Mouse (Mus musculus): ENCODE measurements around the gene Syn3. TPM values are rescaled to one million over a fixed set of nuclear protein-coding genes. Genes with fewer than 3 reads are reported as not detected.
A peak's percentile ranks its signal among the peaks of the same experiment; 100 is the strongest.

Syn3 gene
- total RNA-seq, 1 experiment from 2014 or later = 0.37 TPM

- no peak for ATAC-seq (replicated peaks; ENCODE audit: low read depth, poor library complexity, severe bottlenecking)
Observed at GRCm38 (mm10) chr10:86321194-86321593, 177.5 kb downstream of the Syn3 start.

- ATAC-seq (replicated peaks; ENCODE audit: low read depth, poor library complexity, severe bottlenecking) = no peak
Observed at GRCm38 (mm10) chr10:86320204-86320603, 178.5 kb downstream of the Syn3 start.

DNA sequence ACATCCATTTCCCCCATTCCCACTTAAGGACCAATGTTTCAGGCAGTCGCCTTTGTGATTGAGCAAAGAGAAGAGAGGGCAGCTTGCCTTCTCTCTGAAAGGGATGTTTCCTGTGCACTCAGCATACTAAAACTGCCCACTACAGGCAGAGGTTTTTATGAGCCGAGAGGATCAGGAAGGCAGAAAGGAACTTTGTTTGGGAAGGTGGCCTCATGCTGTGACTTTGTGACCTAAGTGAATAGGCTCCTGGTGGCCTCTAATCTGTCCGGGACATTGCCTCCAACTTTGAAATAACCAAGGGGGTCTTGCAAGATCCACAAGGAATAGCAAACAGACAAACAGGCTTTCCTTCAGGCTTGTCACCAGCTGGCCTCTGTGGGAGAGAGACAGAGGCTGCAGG is 179.2 kb downstream of the Syn3 start:
- no peak for ATAC-seq (replicated peaks; ENCODE audit: low read depth, poor library complexity, severe bottlenecking)

DNA sequence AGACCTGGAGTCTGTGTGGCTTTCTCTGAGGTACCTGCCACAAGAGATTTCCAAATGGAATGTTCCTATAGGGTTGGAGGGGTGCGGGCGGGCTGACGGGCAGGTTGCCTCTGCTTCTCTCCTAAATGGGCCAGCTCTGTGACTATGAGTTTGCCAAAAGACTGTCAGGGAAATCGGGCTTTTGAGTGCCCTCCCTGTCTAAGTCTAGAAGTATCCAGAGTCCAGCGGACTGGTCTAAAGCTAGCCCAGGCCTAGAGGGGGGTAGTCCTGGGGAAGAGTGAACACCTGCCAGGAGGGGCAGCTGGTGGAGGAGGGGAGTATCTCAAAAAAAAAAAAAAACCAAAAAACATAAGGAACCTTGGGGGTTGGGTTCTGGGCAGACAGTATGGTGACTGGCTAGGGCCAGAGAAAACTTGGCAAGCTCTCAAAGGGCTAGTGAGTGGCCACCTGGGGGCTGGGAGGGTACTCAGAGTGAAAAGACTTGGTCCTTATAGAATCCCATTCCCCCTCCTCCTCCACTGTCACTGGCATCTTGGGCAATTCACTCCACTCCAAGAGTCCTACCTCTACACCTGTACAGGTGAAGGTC is 180.1 kb downstream of the Syn3 start:
- no peak for ATAC-seq (replicated peaks; ENCODE audit: low read depth, poor library complexity, severe bottlenecking)

GRCm38 (mm10) chr10:86317633-86318032 is 181.1 kb downstream of the Syn3 start:
- ATAC-seq (replicated peaks; ENCODE audit: low read depth, poor library complexity, severe bottlenecking) = no peak

DNA sequence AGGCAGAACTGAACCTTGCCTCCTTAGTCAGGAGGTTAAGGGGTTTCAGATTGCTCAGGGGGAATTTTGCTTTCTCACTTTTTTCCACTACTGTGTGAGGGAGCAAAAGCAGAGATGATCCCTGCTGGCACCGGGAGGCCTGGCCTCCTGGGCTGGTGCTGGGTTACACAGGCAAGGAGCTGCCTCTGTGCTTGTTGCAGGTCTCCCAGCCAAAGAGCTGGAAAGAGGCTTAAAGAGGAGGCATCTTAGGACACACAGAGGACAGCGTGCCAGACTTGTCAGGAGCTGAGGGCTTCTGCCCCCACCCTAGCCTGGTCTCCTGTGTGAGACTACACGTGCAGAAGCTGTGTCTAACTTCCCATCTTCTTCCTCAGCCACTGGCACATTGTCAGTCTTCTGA is 183.2 kb downstream of the Syn3 start:
- no peak for ATAC-seq (replicated peaks; ENCODE audit: low read depth, poor library complexity, severe bottlenecking)

GRCm38 (mm10) chr10:86313448-86313847 is 185.2 kb downstream of the Syn3 start:
- ATAC-seq (replicated peaks; ENCODE audit: low read depth, poor library complexity, severe bottlenecking) = no peak

- ATAC-seq (replicated peaks; ENCODE audit: low read depth, poor library complexity, severe bottlenecking) = no peak
Observed at GRCm38 (mm10) chr10:86312976-86313375, 185.7 kb downstream of the Syn3 start.

DNA sequence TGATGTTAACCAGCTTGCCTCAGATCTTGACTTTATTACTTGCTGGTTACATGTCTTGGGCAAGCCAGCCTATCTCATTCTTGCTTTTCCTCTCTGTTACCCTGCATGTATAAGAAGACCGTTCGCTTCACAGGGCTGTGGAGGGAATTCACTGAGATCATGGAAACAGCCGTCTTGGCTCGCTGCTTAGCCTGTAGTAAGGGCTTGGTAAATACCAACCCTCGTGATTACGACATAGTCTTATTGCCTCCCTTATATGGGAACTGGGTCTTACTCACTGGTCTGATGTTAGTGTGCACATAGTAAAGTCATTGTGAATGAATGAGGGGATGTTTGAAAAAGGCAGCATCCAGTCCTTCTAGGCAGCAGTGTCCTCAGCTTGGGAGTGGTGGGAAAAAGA is 188.2 kb downstream of the Syn3 start:
- ATAC-seq (replicated peaks; ENCODE audit: low read depth, poor library complexity, severe bottlenecking) = peak; percentile 54; the same call in 1 of the 2 replicates

GRCm38 (mm10) chr10:86307235-86307634 is 191.5 kb downstream of the Syn3 start:
- no peak for ATAC-seq (replicated peaks; ENCODE audit: low read depth, poor library complexity, severe bottlenecking)

DNA sequence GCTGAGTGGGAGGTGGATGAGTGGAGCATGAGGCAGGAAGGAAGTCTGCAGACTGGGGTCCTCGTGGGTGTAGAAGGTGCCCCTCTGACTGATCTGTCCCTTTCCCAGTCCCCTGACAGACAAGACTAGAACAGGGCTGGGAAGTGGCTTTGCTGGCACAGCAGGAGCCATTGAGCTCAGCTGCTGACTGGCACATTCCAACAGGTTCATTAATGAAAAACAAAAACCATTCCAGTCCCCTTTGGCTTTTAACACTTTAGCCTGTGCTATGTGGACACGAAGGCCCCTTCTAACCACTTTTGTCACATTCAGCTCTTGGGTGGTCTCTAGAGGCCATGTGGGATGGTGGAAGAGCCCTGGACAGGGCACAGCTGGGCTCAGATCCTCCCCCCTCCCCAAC is 194.1 kb downstream of the Syn3 start:
- ATAC-seq (replicated peaks; ENCODE audit: low read depth, poor library complexity, severe bottlenecking) = no peak

GRCm38 (mm10) chr10:86303495-86303876 is 195.2 kb downstream of the Syn3 start:
- ATAC-seq (replicated peaks; ENCODE audit: low read depth, poor library complexity, severe bottlenecking) = no peak

DNA sequence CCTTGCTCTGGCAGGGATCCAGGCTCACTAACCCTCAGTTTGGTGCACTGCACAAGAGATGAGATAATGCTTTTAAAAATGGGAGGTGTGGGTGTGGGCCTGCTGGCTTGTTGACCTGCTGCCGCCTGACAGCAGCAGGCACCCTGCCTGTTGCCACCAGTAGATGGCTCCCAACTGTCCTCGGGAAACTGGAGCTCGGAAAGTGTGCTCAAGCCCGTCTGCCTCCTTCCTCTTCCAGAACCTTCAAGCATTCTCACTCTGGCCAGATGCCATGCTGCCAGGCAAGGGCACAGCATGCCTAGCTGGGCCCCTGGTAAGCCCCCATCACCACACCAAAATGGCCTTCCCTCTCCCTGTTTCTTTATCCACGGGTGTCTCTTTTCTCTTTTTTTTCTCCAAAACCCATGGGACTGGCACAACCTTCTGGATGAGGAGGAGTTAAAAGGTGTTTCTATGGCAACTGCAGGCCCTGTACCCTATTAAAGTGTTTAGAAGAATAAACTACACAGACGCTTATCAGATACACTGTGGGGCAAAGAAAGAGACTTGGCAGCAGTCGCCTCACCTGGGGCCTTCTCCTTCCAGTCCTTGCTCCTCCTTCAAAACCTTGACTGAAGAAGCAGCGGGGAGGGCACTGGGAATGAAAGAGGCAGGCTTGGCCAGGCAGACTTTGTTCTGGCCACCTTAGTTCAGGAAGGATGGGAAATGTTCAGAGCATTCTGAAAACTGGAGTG is 195.8 kb downstream of the Syn3 start:
- ATAC-seq (replicated peaks; ENCODE audit: low read depth, poor library complexity, severe bottlenecking) = peak; percentile 87

DNA sequence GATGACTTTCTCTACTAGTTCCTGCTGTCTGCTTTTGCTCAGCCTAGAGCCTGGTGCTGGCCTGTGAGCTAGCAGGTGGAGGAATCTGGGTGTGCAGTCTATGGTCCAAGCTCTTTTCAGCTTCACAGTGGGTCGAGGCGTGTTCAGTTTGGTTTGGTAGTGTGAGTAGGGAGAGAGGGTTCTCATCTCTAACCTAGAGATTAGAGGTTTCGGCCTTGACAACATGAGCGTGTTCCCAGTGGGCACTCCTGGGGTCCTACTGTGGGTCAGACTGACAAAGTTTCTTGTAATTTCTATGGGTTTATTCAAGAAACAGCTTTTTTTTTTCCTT is 196.4 kb downstream of the Syn3 start:
- no peak for ATAC-seq (replicated peaks; ENCODE audit: low read depth, poor library complexity, severe bottlenecking)

DNA sequence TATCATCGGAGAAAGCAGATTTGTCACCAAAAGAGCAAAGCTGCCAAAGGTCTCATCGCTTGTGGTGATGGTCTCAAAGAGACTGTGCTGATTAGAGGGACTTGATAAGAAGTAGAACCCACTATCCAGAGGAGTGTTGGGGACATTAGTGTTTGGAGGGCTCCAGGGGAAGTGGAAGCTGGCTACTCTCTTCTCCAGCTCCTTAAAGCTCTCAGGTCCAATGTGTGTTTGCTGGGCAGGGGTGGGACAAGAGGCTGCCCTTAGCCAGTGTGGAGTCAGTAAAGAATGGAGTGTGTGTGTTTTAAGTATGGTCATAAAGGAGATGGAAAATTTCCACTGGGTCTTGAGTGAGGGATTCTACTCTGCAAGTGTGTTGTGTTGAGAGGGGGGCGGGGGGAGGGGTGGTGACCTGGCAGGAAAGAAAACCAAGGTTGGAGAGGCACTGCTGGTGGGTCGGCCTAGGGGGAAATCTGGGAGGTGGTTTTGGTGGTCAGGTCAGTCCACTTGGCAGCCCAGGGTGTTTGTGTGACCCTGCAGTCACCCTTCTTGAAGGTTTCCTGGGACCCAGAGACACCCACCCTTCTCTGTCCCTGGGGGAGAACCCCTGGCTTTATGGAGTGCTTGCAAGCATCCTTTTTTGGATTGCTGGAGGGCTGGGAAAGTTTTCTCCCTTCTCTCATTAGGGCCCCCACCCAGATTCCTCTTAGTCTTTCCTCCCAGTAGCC is 196.9 kb downstream of the Syn3 start:
- ATAC-seq (replicated peaks; ENCODE audit: low read depth, poor library complexity, severe bottlenecking) = no peak

DNA sequence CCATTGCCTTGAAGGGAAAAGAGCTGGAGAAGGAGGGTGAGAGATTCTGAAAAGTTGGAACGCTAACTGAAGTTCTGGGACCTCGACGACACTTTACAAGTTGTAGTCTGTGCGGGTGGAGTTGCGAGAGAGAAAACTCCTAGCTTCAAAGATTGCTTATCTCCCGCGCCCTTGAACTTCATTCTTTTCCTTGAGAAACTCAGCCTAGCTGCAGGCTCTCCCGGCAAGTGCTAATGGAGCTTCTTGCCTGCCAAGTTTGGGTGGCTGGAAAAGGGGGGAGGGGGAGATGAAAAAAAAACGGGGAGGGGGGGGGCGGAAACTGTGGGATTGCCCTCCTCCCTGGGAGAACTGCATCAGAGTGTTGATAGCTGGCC is 197.6 kb downstream of the Syn3 start:
- no peak for ATAC-seq (replicated peaks; ENCODE audit: low read depth, poor library complexity, severe bottlenecking)

DNA sequence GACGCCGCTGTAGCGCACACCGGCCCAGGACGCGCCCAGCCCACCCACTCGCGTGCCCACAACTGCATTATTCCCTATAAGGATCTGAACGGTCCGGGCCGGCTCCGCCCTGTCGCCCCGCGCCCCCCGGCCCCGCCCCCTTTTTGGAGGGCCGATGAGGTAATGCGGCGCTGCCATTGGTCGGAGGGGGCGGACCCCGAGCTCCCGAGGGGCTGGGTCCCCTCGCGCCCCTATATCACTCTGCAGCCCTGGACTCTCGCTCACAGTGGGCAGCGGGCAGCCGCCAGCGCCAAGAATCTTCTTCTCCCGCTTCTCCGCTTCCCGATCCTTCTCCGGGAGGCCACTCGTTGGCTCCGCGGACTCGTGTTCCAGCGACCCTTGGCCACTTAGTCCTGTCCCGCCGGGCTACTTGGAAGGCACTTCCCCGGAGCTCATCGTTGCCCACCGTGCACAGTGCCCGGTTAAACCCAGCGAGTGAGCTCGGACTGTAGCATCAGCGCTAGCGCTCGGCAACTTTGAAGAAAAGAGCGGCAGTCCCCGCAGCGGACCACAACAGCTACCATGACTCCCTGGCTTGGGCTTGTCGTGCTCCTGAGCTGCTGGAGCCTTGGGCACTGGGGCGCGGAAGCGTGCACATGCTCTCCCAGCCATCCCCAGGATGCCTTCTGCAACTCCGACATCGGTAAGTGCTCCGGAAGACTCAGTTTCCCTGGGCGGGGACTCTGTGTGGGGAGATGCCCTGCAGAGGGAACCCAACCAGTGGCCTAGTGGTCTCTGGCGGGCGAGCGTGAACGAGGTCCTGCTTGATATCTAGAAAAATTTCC is 198.2 kb downstream of the Syn3 start, which contains the start of gene Timp3:
TSS of gene Timp3 (plus strand) at position 80 of the 824 bp plus-strand sequence.
- ATAC-seq (replicated peaks; ENCODE audit: low read depth, poor library complexity, severe bottlenecking) = peak; percentile 18

DNA sequence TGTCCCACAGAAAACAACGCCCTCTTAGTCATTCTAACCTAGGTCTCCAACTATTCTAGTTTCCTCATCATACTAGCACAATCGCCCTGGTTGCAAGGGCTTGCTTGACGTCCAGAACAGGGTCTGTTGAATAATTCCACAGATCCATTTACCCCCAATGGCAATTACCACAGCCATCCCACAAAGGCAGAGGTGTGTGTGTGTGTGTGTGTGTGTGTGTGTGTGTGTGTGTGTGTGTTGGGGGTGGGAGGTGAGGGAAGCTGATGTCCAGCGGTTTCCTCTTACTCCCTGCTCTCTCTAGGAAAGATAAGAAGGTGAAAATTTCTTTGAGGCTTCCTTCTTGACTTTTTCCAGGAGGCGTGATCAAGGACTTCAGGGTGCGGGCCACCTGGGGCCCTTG is 198.9 kb downstream of the Syn3 start:
- ATAC-seq (replicated peaks; ENCODE audit: low read depth, poor library complexity, severe bottlenecking) = no peak

DNA sequence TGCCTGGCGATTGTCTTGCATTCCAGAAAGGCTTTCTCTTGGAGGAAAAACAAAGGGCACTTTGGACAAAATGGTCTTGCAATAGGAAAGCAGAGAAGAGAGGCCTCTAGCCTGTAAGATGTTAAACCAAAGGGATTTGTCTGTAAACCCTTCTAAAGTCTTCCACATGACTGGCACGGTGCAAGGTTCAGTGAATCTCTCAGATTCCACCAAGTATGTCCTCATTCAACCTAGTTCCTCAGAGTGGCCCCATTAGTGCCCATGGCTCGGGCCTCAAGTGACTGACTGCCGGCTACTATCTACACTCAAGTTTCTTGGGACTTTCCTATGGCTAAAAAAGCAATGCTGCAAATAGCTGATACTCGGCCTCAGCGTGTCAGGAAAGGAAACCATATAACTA is 200.4 kb downstream of the Syn3 start:
- ATAC-seq (replicated peaks; ENCODE audit: low read depth, poor library complexity, severe bottlenecking) = no peak

DNA sequence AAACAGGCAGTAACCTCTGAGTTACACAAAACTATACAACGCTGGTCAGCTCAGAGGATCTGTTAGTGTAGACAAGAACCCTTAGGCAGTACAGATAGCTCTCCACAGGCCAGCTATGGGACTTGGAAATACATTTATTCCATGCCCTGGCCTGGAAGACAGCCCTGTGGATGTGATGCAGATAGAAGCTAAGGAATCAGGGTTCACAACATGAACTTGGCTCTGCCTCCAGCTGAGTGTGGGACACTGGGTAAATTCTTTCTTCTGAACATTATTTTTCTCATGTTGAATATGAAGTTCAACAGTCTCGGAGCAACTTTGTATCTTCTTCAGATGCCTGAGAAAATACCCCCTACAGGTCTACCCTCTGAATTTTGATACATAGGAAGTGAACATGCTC is 201.4 kb downstream of the Syn3 start:
- ATAC-seq (replicated peaks; ENCODE audit: low read depth, poor library complexity, severe bottlenecking) = no peak

DNA sequence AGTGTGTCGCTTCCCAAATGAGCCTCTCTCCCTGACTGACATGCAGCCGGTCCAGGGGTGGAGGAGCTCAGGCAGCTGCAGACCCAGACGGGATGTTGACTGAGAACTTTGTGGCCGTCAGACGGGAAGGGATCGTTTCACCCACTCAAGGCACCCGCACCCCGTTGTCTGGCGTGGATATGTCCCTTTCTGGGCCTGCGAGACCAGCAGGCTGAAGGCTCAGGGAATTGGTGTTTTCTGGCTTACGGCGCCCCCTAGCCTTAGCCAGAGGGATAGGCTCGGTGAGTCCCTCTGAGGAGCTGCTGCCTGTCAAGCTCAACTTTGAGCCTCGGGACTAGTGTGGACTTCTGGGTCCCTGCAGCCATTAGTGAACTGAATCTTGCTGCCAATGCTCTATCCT is 202.6 kb downstream of the Syn3 start:
- peak; percentile 85 for ATAC-seq (replicated peaks; ENCODE audit: low read depth, poor library complexity, severe bottlenecking)
